Mouse (Mus musculus): ENCODE measurements at regions not wholly inside any gene's neighbourhood (a gene's known extent, or its start where the extent isn't known, plus 50 kb on each side); places are given as distances from the start of the nearest gene placed in this dataset.

- no peak for DNase-seq (ENCODE audit: low spot score)
Observed at GRCm38 (mm10) chr4:135036764-135037163, 83.7 kb upstream of the Runx3 start.

- no peak for DNase-seq (ENCODE audit: low spot score)
Observed at GRCm38 (mm10) chr4:135039234-135039633, 81.2 kb upstream of the Runx3 start.

GRCm38 (mm10) chr4:135041921-135042320, 78.5 kb upstream of the Runx3 start:
- DNase-seq (ENCODE audit: low spot score) = no peak

- DNase-seq (ENCODE audit: low spot score) = no peak
Observed at GRCm38 (mm10) chr4:135042501-135042900, 78.0 kb upstream of the Runx3 start.

- no peak for DNase-seq (ENCODE audit: low spot score)
Observed at GRCm38 (mm10) chr4:135045054-135045453, 75.4 kb upstream of the Runx3 start.

- DNase-seq (ENCODE audit: low spot score) = no peak
Observed at GRCm38 (mm10) chr4:135046619-135047018, 73.8 kb upstream of the Runx3 start.

- no peak for DNase-seq (ENCODE audit: low spot score)
Observed at GRCm38 (mm10) chr4:135047251-135047650, 73.2 kb upstream of the Runx3 start.

- no peak for DNase-seq (ENCODE audit: low spot score)
Observed at GRCm38 (mm10) chr4:135047771-135048170, 72.7 kb upstream of the Runx3 start.

- DNase-seq (ENCODE audit: low spot score) = no peak
Observed at GRCm38 (mm10) chr4:135049924-135050323, 70.5 kb upstream of the Runx3 start.

- DNase-seq (ENCODE audit: low spot score) = no peak
Observed at GRCm38 (mm10) chr4:135051466-135051865, 69.0 kb upstream of the Runx3 start.

- no peak for DNase-seq (ENCODE audit: low spot score)
Observed at GRCm38 (mm10) chr4:135053585-135053984, 66.9 kb upstream of the Runx3 start.

- DNase-seq (ENCODE audit: low spot score) = no peak
Observed at GRCm38 (mm10) chr4:135054353-135054752, 66.1 kb upstream of the Runx3 start.

- DNase-seq (ENCODE audit: low spot score) = no peak
Observed at GRCm38 (mm10) chr4:135056371-135056770, 64.1 kb upstream of the Runx3 start.

GRCm38 (mm10) chr4:135057286-135057685, 63.2 kb upstream of the Runx3 start:
- DNase-seq (ENCODE audit: low spot score) = no peak

- no peak for DNase-seq (ENCODE audit: low spot score)
Observed at GRCm38 (mm10) chr4:135058895-135059294, 61.6 kb upstream of the Runx3 start.

GRCm38 (mm10) chr4:135061030-135061743, 59.3 kb upstream of the Runx3 start:
- DNase-seq (ENCODE audit: low spot score) = no peak

GRCm38 (mm10) chr4:135066766-135067479, 53.5 kb upstream of the Runx3 start:
- DNase-seq (ENCODE audit: low spot score) = peak; percentile 32

- no peak for DNase-seq (ENCODE audit: low spot score)
Observed at GRCm38 (mm10) chr4:135067805-135068204, 52.6 kb upstream of the Runx3 start.

GRCm38 (mm10) chr4:135069818-135070217, 50.6 kb upstream of the Runx3 start:
- DNase-seq (ENCODE audit: low spot score) = no peak

All from left cerebral cortex, adult 11 months (tissue).